8 mouse cellular contexts compared by ENCODE assay signal in genomic region chr13:24638371-24639214, GRCm38 (mm10). TPM values are rescaled to one million over a fixed set of nuclear protein-coding genes. Genes with fewer than 3 reads are reported as not detected.
DNase-seq lines count a peak whose midpoint lies in the region; ATAC-seq and TF ChIP-seq lines count a peak whose summit lies in the region.

No protein-coding gene starts in this region.

- 1% methylated on average over 57 of the region's 66 CpGs for WGBS in midbrain, embryonic 11.5 days

- DNase-seq in cerebellum, adult 9-11 months, result no peak
- DNase-seq in NIH3T3 (ENCODE audit: low read depth), result peak; percentile 28
- DNase-seq in heart, postnatal 36 days, result peak; percentile 42 to 51
- DNase-seq in left cerebral cortex, adult 8-10 months (ENCODE audit: low spot score in 2 of 2), result peak; percentile 42 to 66
- DNase-seq in midbrain, embryonic 11.5 days (ENCODE audit: low spot score, missing footprints), result peak; percentile 96
- DNase-seq in spleen, postnatal 10 days (ENCODE audit: low spot score in 2 of 2), result peak; percentile 47 to 62

- no peak for TF ChIP-seq CTCF in embryonic fibroblast, embryonic 13.5 days (IDR thresholded peaks at IDR 0.05; ENCODE audit: borderline replicate concordance, insufficient read depth, low read length)

- no peak for TF ChIP-seq POLR2A in embryonic fibroblast, embryonic 13.5 days (IDR thresholded peaks at IDR 0.05; ENCODE audit: low read depth, low read length)

- no peak overlapping the region for H3K27ac ChIP-seq in embryonic fibroblast, embryonic 13.5 days (ENCODE audit: insufficient read depth, low read length)
- H3K27ac ChIP-seq in midbrain, embryonic 11.5 days (ENCODE audit: low read depth, low read length), result peak overlapping the region; percentile 40; the same call in 1 of the 2 replicates

- no peaks in the 10 kb centered on the region for H3K4me1 ChIP-seq in embryonic fibroblast, embryonic 13.5 days (ENCODE audit: control insufficient read depth, insufficient read depth, low read length)
- peaks cover 21% of the 10 kb centered on the region for H3K4me1 ChIP-seq in midbrain, embryonic 11.5 days (ENCODE audit: control insufficient read depth, insufficient read depth, low read length)

- H3K4me2 ChIP-seq in midbrain, embryonic 11.5 days, result peak overlapping the region; percentile 97

- peaks cover 15% of the 10 kb centered on the region for H3K27me3 ChIP-seq in midbrain, embryonic 11.5 days (ENCODE audit: control insufficient read depth, insufficient read depth, low read length)

- H3K4me3 ChIP-seq in embryonic fibroblast, embryonic 13.5 days (ENCODE audit: insufficient read depth, low read length), result peak overlapping the region; percentile 65
- peak overlapping the region; percentile 58 for H3K4me3 ChIP-seq in midbrain, embryonic 11.5 days (ENCODE audit: low read depth, low read length)

- H3K9me3 ChIP-seq in midbrain, embryonic 11.5 days (ENCODE audit: control insufficient read depth, low read length), result no peaks in the 10 kb centered on the region

- H3K9ac ChIP-seq in midbrain, embryonic 11.5 days (ENCODE audit: low read length), result peak overlapping the region; percentile 65

- H3K36me3 ChIP-seq in midbrain, embryonic 11.5 days (ENCODE audit: control insufficient read depth, insufficient read depth, low read length), result no peaks in the 10 kb centered on the region

- peak; percentile 22; the same call in 1 of the 2 replicates for ATAC-seq in cerebellum, adult (ENCODE audit: insufficient number of reproducible peaks, low FRiP score, low TSS enrichment)
- peak; percentile 71 for ATAC-seq in midbrain, embryonic 11.5 days (ENCODE audit: low FRiP score)

- intact Hi-C loops in heart, postnatal 36 days (cut with DNase I), result no loop called here

RNA-seq across cellular contexts. Expression of gene Ripor2, which starts 56.6 kb away (rescaled TPM):
- 6.0 and 8.1 TPM in 2 replicates for polyA plus RNA-seq in embryonic fibroblast, embryonic 13.5 days (2011; ENCODE audit: insufficient read length, low read depth, missing spikeins)
- 1 to 10 TPM; 5.7 to 5.9 TPM for total RNA-seq in heart, postnatal 36 days (2021)
- total RNA-seq in left cerebral cortex, adult 8-10 months (2022), result 10 to 100 TPM; 52.0 to 64.0 (median 60.2) TPM
- polyA plus RNA-seq in midbrain, embryonic 11.5 days (2014; fragmentation: Nextera tagmentation; extraction: Ambion mirVana), result 9.2 and 11.1 TPM in 2 replicates

Comparison
In these comparisons a context has a peak if more than half of its experiments do, and no peak if none do; other contexts are left out.
1. RNA of gene Ripor2, which starts 56.6 kb away (total RNA-seq): 52.0 to 64.0 TPM in left cerebral cortex, adult 8-10 months; 5.7 to 5.9 TPM in heart, postnatal 36 days; every median in the first group is over 4 times any median in the second.